Mouse (Mus musculus): Measurements from ENCODE around the gene Bicra.

DNA sequence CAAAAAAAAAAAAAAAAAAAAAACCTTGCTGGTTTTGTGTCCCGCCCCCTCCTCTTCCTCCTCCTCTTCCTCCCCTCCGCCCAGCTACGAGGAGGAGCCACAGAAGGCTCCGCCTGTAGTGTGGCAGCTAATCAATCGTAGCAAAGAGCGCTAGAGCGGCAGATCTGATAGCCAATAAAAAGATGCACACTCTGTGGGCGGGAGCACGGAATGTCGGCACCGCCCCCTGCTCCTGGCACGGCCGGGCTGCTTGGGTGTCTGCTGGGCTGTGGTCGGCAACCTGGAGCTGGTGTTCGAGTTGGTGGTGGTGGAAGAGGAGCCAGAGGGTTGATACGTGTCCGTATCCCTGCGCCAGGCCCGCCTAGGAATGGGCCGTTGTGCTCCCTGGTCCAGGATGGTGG is 443 bp upstream of the Bicra start:
- TF ChIP-seq CTCF (IDR thresholded peaks at IDR 0.05; ENCODE audit: low read depth, low read length) (no peak), GATA2 (IDR thresholded peaks at IDR 0.05; ENCODE audit: borderline replicate concordance, low read depth, low read length) (no peak), TAL1 (conservative IDR thresholded peaks at IDR 0.05; ENCODE audit: low read depth, low read length) (no peak), GATA1 (IDR thresholded peaks at IDR 0.05; ENCODE audit: borderline replicate concordance, low read length) (no peak), POLR2AphosphoS5 (IDR thresholded peaks at IDR 0.05; ENCODE audit: insufficient replicate concordance, low read depth, low read length) (no peak)
